Mouse (Mus musculus): ENCODE data around the gene Esp18. TPM values are rescaled to one million over a fixed set of nuclear protein-coding genes. Genes with fewer than 3 reads are reported as not detected.

The Esp18 gene
- not detected in 2 replicates for polyA plus RNA-seq (2014; fragmentation: Nextera tagmentation; extraction: Ambion mirVana)

DNA sequence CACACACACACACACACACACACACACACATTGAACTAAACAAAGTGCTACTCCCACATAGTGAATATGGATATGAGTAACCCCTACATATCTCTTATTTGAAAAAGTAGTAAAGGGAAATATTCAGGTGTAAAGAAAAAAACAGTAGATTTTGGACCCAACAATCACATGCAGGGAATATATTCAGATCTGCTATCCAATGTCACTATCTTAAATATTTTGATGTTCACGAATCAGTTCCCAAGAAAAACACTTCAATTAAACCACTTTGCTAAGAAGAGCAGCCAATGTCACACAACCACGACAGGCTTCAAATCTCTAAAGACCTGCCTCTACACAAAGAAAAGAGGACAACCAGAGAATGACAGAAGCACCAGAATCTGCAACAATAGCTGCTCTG lies at the start of gene Esp18:
TSS of gene Esp18 (plus strand) at position 301 of the 400 bp plus-strand sequence.
- Histone ChIP-seq H3K36me3 (ENCODE audit: control insufficient read depth, insufficient read depth, low read length) (no peaks in the 10 kb centered on the region), H3K4me3 (ENCODE audit: low read depth, low read length) (no peak within 1 kb of the TSS), H3K27ac (replicated peaks; ENCODE audit: low read depth, low read length) (no peak within 1 kb of the TSS), H3K9me3 (ENCODE audit: control insufficient read depth, low read length) (no peaks in the 10 kb centered on the region), H3K9ac (ENCODE audit: low read length) (no peak within 1 kb of the TSS), H3K27me3 (ENCODE audit: control insufficient read depth, insufficient read depth, low read length) (no peaks in the 10 kb centered on the region), H3K4me2 (ENCODE audit: low read depth, severe bottlenecking) (no peak within 1 kb of the TSS), H3K4me1 (ENCODE audit: control insufficient read depth, insufficient read depth, low read length) (no peaks in the 10 kb centered on the region)
- DNase-seq (ENCODE audit: low spot score), result no peak
- WGBS, result 78% methylated on average over 2 of the region's 2 CpGs
- no peak for ATAC-seq (ENCODE audit: insufficient number of reproducible peaks, low FRiP score, low TSS enrichment, low read depth)

DNA sequence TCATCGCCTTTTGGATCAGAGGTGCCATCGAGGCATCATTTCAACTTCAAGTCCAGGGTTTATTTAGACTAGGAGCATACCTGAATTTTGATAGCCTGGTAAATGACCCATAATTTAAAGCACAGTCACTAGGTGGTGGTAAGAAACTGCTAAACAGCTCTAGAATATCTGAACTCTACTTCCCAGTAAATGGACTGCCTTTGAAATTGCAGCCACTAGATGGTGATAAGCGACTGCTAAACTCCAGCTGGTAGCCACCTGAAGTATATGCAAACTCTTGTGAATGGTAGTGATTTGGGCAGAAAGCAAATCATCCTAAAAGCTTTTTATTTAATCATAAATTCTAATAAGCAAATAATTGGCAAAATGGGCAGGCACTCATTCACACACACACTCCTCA lies 42.8 kb upstream of the Esp18 start:
- ATAC-seq (ENCODE audit: insufficient number of reproducible peaks, low FRiP score, low TSS enrichment, low read depth) (no peak), DNase-seq (ENCODE audit: low spot score) (no peak)
- H3K36me3 ChIP-seq (ENCODE audit: control insufficient read depth, insufficient read depth, low read length), result no peaks in the 10 kb centered on the region
- no peaks in the 10 kb centered on the region; the same call in 1 of the 2 replicates for H3K9me3 ChIP-seq (ENCODE audit: control insufficient read depth, low read length)
- no peak overlapping the region for H3K4me2 ChIP-seq (ENCODE audit: low read depth, severe bottlenecking)
- H3K27ac ChIP-seq (replicated peaks; ENCODE audit: low read depth, low read length), result no peak overlapping the region
- H3K4me3 ChIP-seq (ENCODE audit: low read depth, low read length), result no peak overlapping the region
- no peaks in the 10 kb centered on the region for H3K4me1 ChIP-seq (ENCODE audit: control insufficient read depth, insufficient read depth, low read length)
- no peak overlapping the region for H3K9ac ChIP-seq (ENCODE audit: low read length)
- WGBS, result 67% methylated on average over 3 of the region's 3 CpGs
- H3K27me3 ChIP-seq (ENCODE audit: control insufficient read depth, insufficient read depth, low read length), result no peaks in the 10 kb centered on the region

Small RNA genes within 50 kb of the gene (microRNA-seq; reads per million reads assigned to microRNA genes)
- not detected for gene Gm26429

Other genes starting within 250 kb of the Esp18 start
- not detected in 2 replicates for gene Esp16, start 129.8 kb downstream of the Esp18 start, polyA plus RNA-seq (2014; fragmentation: Nextera tagmentation; extraction: Ambion mirVana)
- gene Esp15, start 234.6 kb downstream of the Esp18 start, polyA plus RNA-seq (2014; fragmentation: Nextera tagmentation; extraction: Ambion mirVana), result not detected in 2 replicates

Data from limb, embryonic 11.5 days (tissue).